Comparison of ENCODE assay signal across 9 mouse cellular contexts in the genomic region with DNA sequence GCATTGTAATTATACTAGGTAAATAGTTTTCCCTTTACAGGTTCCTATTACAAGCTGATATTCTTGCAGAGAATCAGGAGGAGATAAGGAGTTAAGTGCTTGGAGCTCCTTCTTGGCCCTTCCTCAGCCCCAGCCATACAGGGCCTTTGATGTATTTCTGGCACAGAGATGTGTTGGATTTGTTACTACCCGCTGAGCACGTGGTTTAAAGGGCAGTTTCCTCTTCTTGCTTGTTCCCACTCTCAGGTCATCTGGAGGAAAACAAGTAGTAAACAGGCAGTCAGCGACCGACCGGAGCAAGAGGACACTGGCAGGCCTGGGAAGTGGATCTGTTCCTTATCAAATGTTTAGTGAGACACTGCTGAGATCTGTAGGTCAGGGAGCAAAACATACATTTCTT. TPM values are rescaled to one million over a fixed set of nuclear protein-coding genes. Genes with fewer than 3 reads are reported as not detected.
DNase-seq lines count a peak whose midpoint lies in the region; ATAC-seq and TF ChIP-seq lines count a peak whose summit lies in the region.
"Had no signal": no experiment of that assay in that cellular context is flagged by ENCODE, and none has a peak within 500 bp of the region (broad histone marks: within the 10 kb centered on the region; RNA-seq: fewer than 3 reads in every experiment).

No protein-coding gene starts in this region.

- H3K27me3 ChIP-seq in midbrain, embryonic 15.5 days (replicated peaks): no peaks in the 10 kb centered on the region
- H3K27me3 ChIP-seq in midbrain, embryonic 13.5 days: no peaks in the 10 kb centered on the region
- no peaks in the 10 kb centered on the region for H3K27me3 ChIP-seq in kidney, postnatal 0 days (ENCODE audit: insufficient read depth, low read length)
- no peaks in the 10 kb centered on the region for H3K27me3 ChIP-seq in stomach, embryonic 16.5 days (ENCODE audit: control insufficient read depth, insufficient read depth, low read length)
- H3K27me3 ChIP-seq: megakaryocyte, embryonic 14.5 days had no signal

- no peaks in the 10 kb centered on the region for H3K36me3 ChIP-seq in midbrain, embryonic 15.5 days (replicated peaks)
- H3K36me3 ChIP-seq in midbrain, embryonic 13.5 days: no peaks in the 10 kb centered on the region
- no peaks in the 10 kb centered on the region for H3K36me3 ChIP-seq in kidney, postnatal 0 days (ENCODE audit: insufficient read depth, low read length)
- no peaks in the 10 kb centered on the region for H3K36me3 ChIP-seq in stomach, embryonic 16.5 days (ENCODE audit: control insufficient read depth, insufficient read depth, low read length)

- H3K9me3 ChIP-seq in midbrain, embryonic 15.5 days: no peaks in the 10 kb centered on the region
- H3K9me3 ChIP-seq in midbrain, embryonic 13.5 days: 0 out of 2 replicates have a peak, but pooled peaks cover 3% of the 10 kb centered on the region
- no peaks in the 10 kb centered on the region for H3K9me3 ChIP-seq in kidney, postnatal 0 days (replicated peaks; ENCODE audit: low read length)
- H3K9me3 ChIP-seq in stomach, embryonic 16.5 days (replicated peaks; ENCODE audit: control insufficient read depth, low read length): no peaks in the 10 kb centered on the region
- H3K9me3 ChIP-seq: megakaryocyte, embryonic 14.5 days had no signal

- TF ChIP-seq CTCF in kidney, postnatal 0 days (IDR thresholded peaks at IDR 0.05; ENCODE audit: low read depth): no peak

- ATAC-seq in midbrain, embryonic 15.5 days (replicated peaks): no peak
- no peak for ATAC-seq in midbrain, embryonic 13.5 days
- ATAC-seq in kidney, postnatal 0 days (replicated peaks; ENCODE audit: low FRiP score, low read depth): no peak
- ATAC-seq in stomach, embryonic 16.5 days (ENCODE audit: insufficient read depth, low FRiP score): no peak

- H3K4me1 ChIP-seq in midbrain, embryonic 15.5 days: no peaks in the 10 kb centered on the region
- no peaks in the 10 kb centered on the region for H3K4me1 ChIP-seq in midbrain, embryonic 13.5 days (replicated peaks)
- H3K4me1 ChIP-seq in kidney, postnatal 0 days (replicated peaks; ENCODE audit: insufficient read depth, low read length): 0 out of 2 replicates have a peak, but pooled peaks cover 4% of the 10 kb centered on the region
- H3K4me1 ChIP-seq in stomach, embryonic 16.5 days (ENCODE audit: control insufficient read depth, insufficient read depth, low read length): peaks cover 15% of the 10 kb centered on the region

- WGBS in midbrain, embryonic 15.5 days: 53% methylated on average over 5 of the region's 5 CpGs
- WGBS in midbrain, embryonic 13.5 days: 64% methylated on average over 5 of the region's 5 CpGs
- 17% methylated on average over 5 of the region's 5 CpGs for WGBS in kidney, postnatal 0 days
- 18% methylated on average over 5 of the region's 5 CpGs for WGBS in stomach, embryonic 16.5 days

- no peak overlapping the region for H3K4me3 ChIP-seq in midbrain, embryonic 15.5 days
- no peak overlapping the region for H3K4me3 ChIP-seq in midbrain, embryonic 13.5 days (replicated peaks)
- no peak overlapping the region for H3K4me3 ChIP-seq in kidney, postnatal 0 days (replicated peaks; ENCODE audit: low read depth, low read length)
- no peak overlapping the region for H3K4me3 ChIP-seq in stomach, embryonic 16.5 days (replicated peaks; ENCODE audit: low read length)
- H3K4me3 ChIP-seq: megakaryocyte, embryonic 14.5 days had no signal

- peak; percentile 28 for DNase-seq in embryo, embryonic 10 days (ENCODE audit: low spot score)
- no peak for DNase-seq in embryo, embryonic 11 days
- DNase-seq in kidney, postnatal 0 days (ENCODE audit: low spot score): peak; percentile 52
- no peak for DNase-seq in left cerebral cortex, adult 11 months (ENCODE audit: low spot score)
- DNase-seq in thymus, postnatal 36 days: no peak

- peak overlapping the region; percentile 21; the same call in 1 of the 2 replicates for H3K27ac ChIP-seq in midbrain, embryonic 15.5 days
- no peak overlapping the region for H3K27ac ChIP-seq in midbrain, embryonic 13.5 days
- H3K27ac ChIP-seq in kidney, postnatal 0 days: no peak overlapping the region
- peak overlapping the region; percentile 25; the same call in 1 of the 2 replicates for H3K27ac ChIP-seq in stomach, embryonic 16.5 days (ENCODE audit: low read length)

- H3K9ac ChIP-seq in midbrain, embryonic 15.5 days: no peak overlapping the region
- H3K9ac ChIP-seq in midbrain, embryonic 13.5 days (replicated peaks): no peak overlapping the region
- H3K9ac ChIP-seq in kidney, postnatal 0 days (ENCODE audit: low read depth, low read length): no peak overlapping the region
- no peak overlapping the region for H3K9ac ChIP-seq in stomach, embryonic 16.5 days (ENCODE audit: low read length)

- no peak overlapping the region for H3K4me2 ChIP-seq in midbrain, embryonic 15.5 days
- no peak overlapping the region for H3K4me2 ChIP-seq in midbrain, embryonic 13.5 days (replicated peaks)
- no peak overlapping the region for H3K4me2 ChIP-seq in kidney, postnatal 0 days (ENCODE audit: low read length)
- H3K4me2 ChIP-seq in stomach, embryonic 16.5 days (ENCODE audit: low read depth, low read length): no peak overlapping the region

RNA-seq across cellular contexts. Expression of gene AL731706.1, which starts 56.7 kb away (rescaled TPM):
- polyA plus RNA-seq in midbrain, embryonic 15.5 days (2015; fragmentation: Nextera tagmentation; extraction: Ambion mirVana): 12.3 and 14.0 TPM in 2 replicates
- 20.3 and 23.2 TPM in 2 replicates for polyA plus RNA-seq in midbrain, embryonic 13.5 days (2015; fragmentation: Nextera tagmentation; extraction: Ambion mirVana)
- 40.5 and 48.2 TPM in 2 replicates for polyA plus RNA-seq in kidney, postnatal 0 days (2015; fragmentation: Nextera tagmentation; extraction: Ambion mirVana)
- 24.7 and 32.6 TPM in 2 replicates for polyA plus RNA-seq in stomach, embryonic 16.5 days (2015; fragmentation: Nextera tagmentation; extraction: Ambion mirVana)

RNA-seq across cellular contexts. Expression of gene Mkks, which starts 56.7 kb away (rescaled TPM):
- 12.4 and 13.8 TPM in 2 replicates for polyA plus RNA-seq in midbrain, embryonic 15.5 days (2015; fragmentation: Nextera tagmentation; extraction: Ambion mirVana)
- polyA plus RNA-seq in midbrain, embryonic 13.5 days (2015; fragmentation: Nextera tagmentation; extraction: Ambion mirVana): 12.0 and 13.3 TPM in 2 replicates
- 18.6 and 18.9 TPM in 2 replicates for polyA plus RNA-seq in kidney, postnatal 0 days (2015; fragmentation: Nextera tagmentation; extraction: Ambion mirVana)
- 13.7 and 18.7 TPM in 2 replicates for polyA plus RNA-seq in stomach, embryonic 16.5 days (2015; fragmentation: Nextera tagmentation; extraction: Ambion mirVana)

RNA-seq across cellular contexts. Expression of gene Slx4ip, which starts 56.9 kb away (rescaled TPM):
- 15.0 and 16.2 TPM in 2 replicates for polyA plus RNA-seq in midbrain, embryonic 15.5 days (2015; fragmentation: Nextera tagmentation; extraction: Ambion mirVana)
- polyA plus RNA-seq in midbrain, embryonic 13.5 days (2015; fragmentation: Nextera tagmentation; extraction: Ambion mirVana): 16.0 and 16.3 TPM in 2 replicates
- 4.3 and 4.7 TPM in 2 replicates for polyA plus RNA-seq in kidney, postnatal 0 days (2015; fragmentation: Nextera tagmentation; extraction: Ambion mirVana)
- 5.6 and 5.7 TPM in 2 replicates for polyA plus RNA-seq in stomach, embryonic 16.5 days (2015; fragmentation: Nextera tagmentation; extraction: Ambion mirVana)

Comparison
In these comparisons a context has a peak if more than half of its experiments do, and no peak if none do; other contexts are left out.
1. DNase-seq: peak in embryo, embryonic 10 days (single experiment) and kidney, postnatal 0 days (single experiment); none in embryo, embryonic 11 days (single experiment), left cerebral cortex, adult 11 months (single experiment) and thymus, postnatal 36 days (0 of 2).
2. H3K27ac ChIP-seq: peak in midbrain, embryonic 15.5 days (single experiment) and stomach, embryonic 16.5 days (single experiment); none in midbrain, embryonic 13.5 days (single experiment) and kidney, postnatal 0 days (single experiment).